Mouse (Mus musculus) kidney, embryonic 15.5 days (tissue): Measurements from ENCODE around the gene Evc2. TPM values are rescaled to one million over a fixed set of nuclear protein-coding genes. Genes with fewer than 3 reads are reported as not detected.

Source experiments
- ATAC-seq: fragments of 200-750 bp; cut with Nextera tagmentation; replicated peaks from 2 replicates; pipeline ENCODE4 v1.8.0; 2017; ENCODE audit warnings: moderate TSS enrichment; ENCODE audit not compliant: low FRiP score
- H3K27ac ChIP-seq: fragments of 300-500 bp; sonication (generic); 2 replicates; pipeline ENCODE4 v1.5.1; 2015; ENCODE audit warnings: mild to moderate bottlenecking, inconsistent platforms
- H3K27me3 ChIP-seq: fragments of 300-500 bp; sonication (generic); 2 replicates; pipeline ENCODE4 v1.6.1; 2015; ENCODE audit warnings: inconsistent platforms
- H3K36me3 ChIP-seq: fragments of 300-500 bp; sonication (generic); 2 replicates; pipeline ENCODE4 v1.6.1; 2015; ENCODE audit warnings: inconsistent platforms
- H3K4me1 ChIP-seq: fragments of 300-500 bp; sonication (generic); 2 replicates; pipeline ENCODE4 v1.6.1; 2015; ENCODE audit warnings: inconsistent platforms
- H3K4me2 ChIP-seq: fragments of 300-500 bp; sonication (generic); 2 replicates; pipeline ENCODE4 v1.6.1; 2015; ENCODE audit warnings: moderate library complexity, mild to moderate bottlenecking, inconsistent platforms
- H3K4me3 ChIP-seq: fragments of 300-500 bp; sonication (generic); replicated peaks from 2 replicates; pipeline ENCODE4 v1.5.1; 2015; ENCODE audit warnings: mild to moderate bottlenecking, inconsistent platforms
- H3K9ac ChIP-seq: fragments of 300-500 bp; sonication (generic); 2 replicates; pipeline ENCODE4 v1.6.1; 2015; ENCODE audit warnings: mild to moderate bottlenecking, inconsistent platforms
- H3K9me3 ChIP-seq: fragments of 300-500 bp; sonication (generic); replicated peaks from 2 replicates; pipeline ENCODE4 v1.6.1; 2016; ENCODE audit warnings: inconsistent platforms
- WGBS: fragments of 180-500 bp; shearing (Covaris S2); methylation state at CpG from one replicate; pipeline ENCODE4 v1.1.7; 2015; ENCODE audit warnings: mixed read lengths; 5-methylcytosine and 5-hydroxymethylcytosine counted together
- polyA plus RNA-seq: library from polyadenylated mRNA; unstranded; fragments of >200 nt; fragmentation: Nextera tagmentation; extraction: Ambion mirVana; gene quantifications from 2 replicates; pipeline ENCODE4 v1.2.1, GENCODE M21; 2015

Evc2 gene
- polyA plus RNA-seq: 22.5 and 22.8 TPM in 2 replicates

DNA sequence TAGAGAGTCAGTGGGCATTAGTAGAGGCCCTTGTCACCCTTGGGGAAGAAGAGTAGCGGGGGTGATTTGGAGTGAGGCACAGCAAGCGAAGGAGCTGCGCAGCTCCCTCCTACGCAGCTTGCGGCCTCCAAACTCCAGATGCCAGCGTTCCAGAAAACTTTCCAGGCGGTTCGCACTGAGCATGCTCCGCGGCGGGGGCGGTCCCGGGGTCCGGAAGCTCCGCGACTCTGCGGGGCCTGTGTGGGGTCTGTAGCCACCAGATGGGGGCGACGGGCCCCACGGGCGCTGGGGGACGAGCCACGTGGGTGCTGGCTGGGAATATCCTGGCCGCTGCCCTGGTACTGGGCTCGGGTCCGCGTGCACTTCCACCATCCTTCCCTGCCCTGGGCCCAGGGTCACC lies at the start of gene Evc2:
Gene Evc2, plus strand, starts transcription at position 212 of the 400 bp plus-strand sequence.
- no peaks in the 10 kb centered on the region for H3K27me3 ChIP-seq
- H3K4me2 ChIP-seq: peak within 1 kb of the TSS; percentile 91
- H3K4me1 ChIP-seq: peaks cover 44% of the 10 kb centered on the region
- peak within 1 kb of the TSS; percentile 75 for H3K9ac ChIP-seq
- peak within 1 kb of the TSS; percentile 64 for H3K4me3 ChIP-seq
- no peaks in the 10 kb centered on the region for H3K9me3 ChIP-seq
- H3K36me3 ChIP-seq: peaks cover 25% of the 10 kb centered on the region
- WGBS: 0% methylated on average over 27 of the region's 27 CpGs
- peak; percentile 83 for ATAC-seq
- H3K27ac ChIP-seq: peak within 1 kb of the TSS; percentile 78

GRCm38 (mm10) chr5:37289236-37289635 lies 49.1 kb upstream of the Evc2 start:
- no peak overlapping the region for H3K4me3 ChIP-seq
- no peak overlapping the region for H3K4me2 ChIP-seq
- ATAC-seq: no peak
- no peak overlapping the region for H3K9ac ChIP-seq
- no peaks in the 10 kb centered on the region for H3K4me1 ChIP-seq
- no peak overlapping the region for H3K27ac ChIP-seq
- no peaks in the 10 kb centered on the region for H3K36me3 ChIP-seq
- 20% methylated on average over 3 of the region's 3 CpGs for WGBS
- H3K27me3 ChIP-seq: no peaks in the 10 kb centered on the region
- H3K9me3 ChIP-seq: no peaks in the 10 kb centered on the region

DNA sequence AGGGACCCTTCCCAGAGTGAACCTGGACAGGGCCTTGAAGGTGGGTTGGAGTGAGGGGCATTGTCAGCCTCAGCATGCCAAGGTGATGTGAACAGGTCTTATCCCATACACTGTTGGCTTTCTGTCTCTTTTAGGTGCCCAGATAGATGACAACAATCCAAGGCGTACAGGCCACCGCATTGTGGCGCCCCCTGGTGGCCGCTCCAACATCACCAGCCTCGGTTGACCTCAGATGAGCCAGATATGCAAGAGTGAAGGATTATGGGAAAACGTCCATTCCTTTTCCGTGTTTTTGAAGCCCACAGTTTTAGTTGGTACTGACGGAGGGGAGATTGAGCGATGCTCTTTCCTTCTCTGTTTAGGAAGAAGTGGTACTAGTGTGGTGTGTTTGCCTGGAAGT lies 47.3 kb upstream of the Evc2 start:
- Histone ChIP-seq H3K27ac (no peak overlapping the region), H3K36me3 (no peaks in the 10 kb centered on the region), H3K4me1 (no peaks in the 10 kb centered on the region), H3K4me2 (no peak overlapping the region), H3K9me3 (no peaks in the 10 kb centered on the region), H3K4me3 (no peak overlapping the region), H3K9ac (no peak overlapping the region), H3K27me3 (no peaks in the 10 kb centered on the region)
- ATAC-seq: no peak
- WGBS: 77% methylated on average over 9 of the region's 9 CpGs

DNA sequence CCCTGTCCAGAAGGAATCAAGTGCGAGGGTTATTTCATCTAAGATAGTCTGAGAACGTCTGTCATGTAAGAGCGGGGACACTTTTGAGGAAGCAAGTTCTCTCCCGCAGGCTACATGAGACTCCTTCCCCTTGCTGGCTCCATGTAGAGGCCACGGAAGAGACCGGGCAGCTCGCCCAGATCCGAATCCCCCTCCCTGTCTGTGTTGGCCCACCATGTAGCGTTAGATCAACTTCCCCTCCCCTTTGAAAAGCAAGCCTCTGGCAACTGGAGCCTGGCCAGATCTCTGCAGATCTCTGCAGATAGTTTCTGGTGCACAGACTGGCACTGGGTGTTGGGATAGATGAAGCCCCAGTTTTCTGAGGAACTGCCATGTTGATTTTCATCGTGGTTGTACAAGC lies 41.6 kb upstream of the Evc2 start:
- Histone ChIP-seq H3K4me3 (no peak overlapping the region), H3K36me3 (peaks cover 22% of the 10 kb centered on the region), H3K27me3 (no peaks in the 10 kb centered on the region), H3K9ac (no peak overlapping the region), H3K9me3 (no peaks in the 10 kb centered on the region), H3K4me2 (no peak overlapping the region), H3K27ac (no peak overlapping the region), H3K4me1 (no peaks in the 10 kb centered on the region)
- WGBS: 74% methylated on average over 10 of the region's 10 CpGs
- no peak for ATAC-seq

- 22% methylated on average over 7 of the region's 7 CpGs for WGBS
- no peak for ATAC-seq
- no peak overlapping the region for H3K4me3 ChIP-seq
- H3K27ac ChIP-seq: no peak overlapping the region
- no peak overlapping the region for H3K4me2 ChIP-seq
- H3K27me3 ChIP-seq: no peaks in the 10 kb centered on the region
- no peak overlapping the region for H3K9ac ChIP-seq
- peaks cover 26% of the 10 kb centered on the region for H3K36me3 ChIP-seq
- H3K9me3 ChIP-seq: no peaks in the 10 kb centered on the region
- no peaks in the 10 kb centered on the region for H3K4me1 ChIP-seq
Observed at GRCm38 (mm10) chr5:37298370-37298769, 39.9 kb upstream of the Evc2 start.

DNA sequence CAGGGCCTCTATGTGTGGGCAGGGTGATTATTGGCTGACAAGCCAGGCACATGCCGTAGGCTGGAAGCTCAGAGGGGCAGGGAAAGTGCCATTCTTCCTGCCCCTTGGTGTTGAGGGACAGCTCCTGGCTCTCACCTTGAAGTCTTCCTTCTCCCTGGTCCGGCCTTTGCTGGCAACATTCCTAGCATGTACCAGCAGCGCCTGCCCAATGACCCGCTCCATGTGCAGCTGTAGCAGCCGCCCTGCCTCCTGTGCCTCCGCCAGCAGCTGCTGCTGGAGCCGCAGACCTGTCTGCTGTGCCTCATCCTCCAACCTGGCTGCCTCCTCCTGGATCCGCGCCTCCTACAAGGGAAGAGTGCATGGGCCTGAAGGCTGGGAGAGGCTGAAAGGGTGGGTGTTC lies 28.3 kb upstream of the Evc2 start:
- ATAC-seq: no peak
- H3K9me3 ChIP-seq: no peaks in the 10 kb centered on the region
- no peak overlapping the region for H3K9ac ChIP-seq
- H3K27ac ChIP-seq: no peak overlapping the region
- H3K36me3 ChIP-seq: peaks cover 70% of the 10 kb centered on the region
- no peak overlapping the region for H3K4me3 ChIP-seq
- no peaks in the 10 kb centered on the region for H3K4me1 ChIP-seq
- no peaks in the 10 kb centered on the region for H3K27me3 ChIP-seq
- H3K4me2 ChIP-seq: no peak overlapping the region
- WGBS: 84% methylated on average over 9 of the region's 9 CpGs

DNA sequence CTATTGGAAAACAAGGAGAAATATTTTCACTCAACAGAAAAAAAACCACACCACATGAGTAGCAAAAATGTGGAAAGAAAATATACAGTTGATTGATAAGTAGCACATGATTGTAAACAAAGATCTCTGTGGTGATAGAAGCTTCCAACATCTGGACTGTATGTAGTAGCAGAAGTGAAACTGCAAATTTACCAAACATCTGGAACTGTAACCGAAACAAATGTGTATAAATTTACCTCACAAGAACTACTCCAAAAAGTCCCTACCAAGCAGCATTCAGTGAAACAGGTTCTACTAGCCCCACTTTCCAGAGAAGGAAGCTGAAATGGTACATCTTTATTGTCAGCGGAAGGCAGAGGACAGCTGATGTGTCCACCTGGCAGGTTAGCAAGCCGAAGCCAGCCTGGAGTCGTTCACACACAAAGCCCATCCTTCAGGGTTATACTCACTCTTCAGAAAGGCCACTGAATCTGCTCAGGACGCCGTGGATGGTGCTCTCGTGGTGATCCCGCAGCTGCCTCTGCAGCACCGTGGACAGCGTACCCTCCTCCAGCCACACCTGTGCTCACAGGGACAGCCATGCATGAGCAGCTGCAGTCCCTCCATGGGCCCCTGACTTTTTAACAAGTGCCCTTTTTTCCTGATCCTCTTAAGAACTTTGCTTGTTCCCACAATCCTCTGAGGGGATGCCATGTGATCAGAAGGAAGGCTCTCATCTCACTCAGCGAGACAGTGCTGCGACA lies 25.1 kb upstream of the Evc2 start:
- Histone ChIP-seq H3K9me3 (no peaks in the 10 kb centered on the region), H3K4me2 (no peak overlapping the region), H3K27me3 (no peaks in the 10 kb centered on the region), H3K4me1 (no peaks in the 10 kb centered on the region), H3K9ac (no peak overlapping the region), H3K27ac (no peak overlapping the region), H3K4me3 (no peak overlapping the region), H3K36me3 (peaks cover 88% of the 10 kb centered on the region)
- WGBS: 82% methylated on average over 12 of the region's 12 CpGs
- ATAC-seq: no peak

GRCm38 (mm10) chr5:37318715-37319114 lies 19.6 kb upstream of the Evc2 start:
- H3K27me3 ChIP-seq: no peaks in the 10 kb centered on the region
- H3K9me3 ChIP-seq: no peaks in the 10 kb centered on the region
- no peak overlapping the region for H3K4me3 ChIP-seq
- peaks cover 94% of the 10 kb centered on the region for H3K36me3 ChIP-seq
- H3K9ac ChIP-seq: no peak overlapping the region
- no peak overlapping the region for H3K4me2 ChIP-seq
- WGBS: 90% methylated on average over 6 of the region's 6 CpGs
- H3K27ac ChIP-seq: no peak overlapping the region
- no peaks in the 10 kb centered on the region for H3K4me1 ChIP-seq
- no peak for ATAC-seq

- Histone ChIP-seq H3K9ac (no peak overlapping the region), H3K27ac (no peak overlapping the region), H3K36me3 (peaks cover 93% of the 10 kb centered on the region), H3K9me3 (no peaks in the 10 kb centered on the region), H3K27me3 (no peaks in the 10 kb centered on the region), H3K4me2 (no peak overlapping the region), H3K4me1 (no peaks in the 10 kb centered on the region), H3K4me3 (no peak overlapping the region)
- no peak for ATAC-seq
- WGBS: 74% methylated on average over 3 of the region's 3 CpGs
Observed at GRCm38 (mm10) chr5:37320174-37320573, 18.1 kb upstream of the Evc2 start.

DNA sequence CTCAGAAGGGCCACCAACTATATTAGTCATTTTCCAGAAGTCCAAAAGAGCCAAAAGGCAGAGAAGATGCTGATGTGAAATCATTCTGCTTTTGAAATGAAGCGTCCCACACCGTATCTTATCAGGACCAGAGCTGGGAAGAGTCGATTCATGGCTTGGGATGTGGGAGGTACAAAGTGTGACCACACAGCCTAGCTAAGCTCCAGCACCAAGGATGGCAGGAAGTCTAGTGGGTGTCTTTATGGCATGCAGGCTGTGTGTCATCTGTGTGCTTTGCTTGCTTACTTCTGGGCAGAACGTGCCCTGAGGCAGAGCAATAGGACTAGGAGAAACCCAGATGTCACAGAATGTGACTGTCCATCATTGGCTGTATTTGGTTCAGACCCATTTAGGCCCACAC lies 17.5 kb upstream of the Evc2 start:
- Histone ChIP-seq H3K4me3 (no peak overlapping the region), H3K9me3 (no peaks in the 10 kb centered on the region), H3K9ac (no peak overlapping the region), H3K27ac (no peak overlapping the region), H3K27me3 (no peaks in the 10 kb centered on the region), H3K4me2 (no peak overlapping the region), H3K4me1 (no peaks in the 10 kb centered on the region), H3K36me3 (peaks cover 93% of the 10 kb centered on the region)
- ATAC-seq: no peak
- 94% methylated on average over 4 of the region's 4 CpGs for WGBS

DNA sequence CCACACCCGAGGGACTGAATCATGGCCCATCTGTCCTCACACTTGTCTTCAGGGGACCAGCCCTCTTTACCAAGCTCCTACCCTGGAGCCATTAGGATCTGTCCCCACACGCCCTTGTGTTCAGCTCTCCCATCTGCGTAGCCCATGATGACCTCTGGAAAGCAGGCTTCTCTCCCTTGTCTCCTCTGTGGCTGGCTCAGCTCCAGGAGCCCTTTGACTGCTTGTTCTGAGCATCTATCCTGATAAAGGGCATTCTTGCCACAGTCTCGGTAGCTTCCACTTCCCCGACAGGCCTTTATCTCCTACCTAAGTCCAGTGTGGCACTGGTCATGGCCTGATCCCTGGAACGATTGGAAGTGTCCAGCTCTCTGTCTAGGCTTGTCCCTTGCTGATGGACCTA lies 11.6 kb upstream of the Evc2 start:
- WGBS: 90% methylated on average over 6 of the region's 6 CpGs
- no peaks in the 10 kb centered on the region for H3K9me3 ChIP-seq
- no peak for ATAC-seq
- H3K27me3 ChIP-seq: no peaks in the 10 kb centered on the region
- no peak overlapping the region for H3K4me3 ChIP-seq
- no peak overlapping the region for H3K27ac ChIP-seq
- peaks cover 5% of the 10 kb centered on the region; the same call in 1 of the 2 replicates for H3K4me1 ChIP-seq
- peaks cover 72% of the 10 kb centered on the region for H3K36me3 ChIP-seq
- no peak overlapping the region for H3K9ac ChIP-seq
- H3K4me2 ChIP-seq: no peak overlapping the region

- peaks cover 13% of the 10 kb centered on the region for H3K4me1 ChIP-seq
- no peak overlapping the region for H3K4me3 ChIP-seq
- no peak overlapping the region for H3K4me2 ChIP-seq
- 79% methylated on average over 8 of the region's 8 CpGs for WGBS
- H3K27ac ChIP-seq: peak overlapping the region; percentile 73
- no peaks in the 10 kb centered on the region for H3K9me3 ChIP-seq
- peaks cover 49% of the 10 kb centered on the region for H3K36me3 ChIP-seq
- no peak overlapping the region for H3K9ac ChIP-seq
- ATAC-seq: no peak; the same call in 1 of the 2 replicates
- no peaks in the 10 kb centered on the region for H3K27me3 ChIP-seq
Observed at GRCm38 (mm10) chr5:37330449-37331132, 7.7 kb upstream of the Evc2 start.
